Mouse (Mus musculus) hindbrain, embryonic 11.5 days (tissue): ENCODE measurements at regions not wholly inside any gene's neighbourhood (a gene's known extent, or its start where the extent isn't known, plus 50 kb on each side); places are given as distances from the start of the nearest gene placed in this dataset.

ENCODE experiments used
- ATAC-seq: fragments of 200-750 bp; cut with Nextera tagmentation; 2 replicates; pipeline ENCODE4 v1.8.0; 2017; ENCODE audit warnings: mild to moderate bottlenecking, moderate TSS enrichment, moderate library complexity; ENCODE audit not compliant: low FRiP score
- DNase-seq: peaks from one replicate; pipeline ENCODE4 v3.0.0-alpha.2; 2015; ENCODE audit warnings: low spot score
- H3K27ac ChIP-seq: fragments of 300-500 bp; sonication (generic); 2 replicates; pipeline ENCODE4 v1.5.1; 2014; ENCODE audit warnings: mild to moderate bottlenecking, low read depth, low read length
- H3K27me3 ChIP-seq: fragments of 300-500 bp; sonication (generic); 2 replicates; pipeline ENCODE4 v1.6.1; 2014; ENCODE audit warnings: mild to moderate bottlenecking, low read length, moderate library complexity, mixed read lengths; ENCODE audit not compliant: control insufficient read depth, insufficient read depth
- H3K36me3 ChIP-seq: fragments of 300-500 bp; sonication (generic); 2 replicates; pipeline ENCODE4 v1.6.1; 2014; ENCODE audit warnings: mild to moderate bottlenecking, low read length, moderate library complexity, mixed read lengths; ENCODE audit not compliant: control insufficient read depth, insufficient read depth
- H3K4me1 ChIP-seq: fragments of 300-500 bp; sonication (generic); replicated peaks from 2 replicates; pipeline ENCODE4 v1.6.1; 2014; ENCODE audit warnings: low read length, mixed read lengths; ENCODE audit not compliant: control insufficient read depth, insufficient read depth
- H3K4me2 ChIP-seq: fragments of 300-500 bp; sonication (generic); replicated peaks from 2 replicates; pipeline ENCODE4 v1.6.1; 2014; ENCODE audit warnings: mild to moderate bottlenecking, low read depth, low read length
- H3K4me3 ChIP-seq: fragments of 300-500 bp; sonication (generic); 2 replicates; pipeline ENCODE4 v1.5.1; 2014; ENCODE audit warnings: low read depth, low read length
- H3K9ac ChIP-seq: fragments of 300-500 bp; sonication (generic); 2 replicates; pipeline ENCODE4 v1.6.1; 2014; ENCODE audit warnings: low read depth, low read length
- H3K9me3 ChIP-seq: fragments of 300-500 bp; sonication (generic); 2 replicates; pipeline ENCODE4 v1.6.1; 2016; ENCODE audit warnings: low read length; ENCODE audit not compliant: control insufficient read depth
- WGBS: fragments of 180-500 bp; shearing (Covaris S2); extraction: QIAGEN DNeasy Blood & Tissue Kit; methylation state at CpG from one replicate; pipeline ENCODE4 v1.1.7; 2014; 5-methylcytosine and 5-hydroxymethylcytosine counted together

GRCm38 (mm10) chr6:93395952-93396351, 452.7 kb upstream of the Adamts9 start:
- H3K27me3 ChIP-seq: no peaks in the 10 kb centered on the region
- no peak overlapping the region for H3K27ac ChIP-seq
- DNase-seq (no peak), ATAC-seq (no peak)
- no peak overlapping the region for H3K4me2 ChIP-seq
- no peaks in the 10 kb centered on the region for H3K4me1 ChIP-seq
- H3K9ac ChIP-seq: no peak overlapping the region
- no peaks in the 10 kb centered on the region for H3K36me3 ChIP-seq
- H3K9me3 ChIP-seq: no peaks in the 10 kb centered on the region
- WGBS: 83% methylated on average over 7 of the region's 7 CpGs
- H3K4me3 ChIP-seq: no peak overlapping the region

- no peak for DNase-seq
- H3K4me3 ChIP-seq: no peak overlapping the region
- no peaks in the 10 kb centered on the region for H3K4me1 ChIP-seq
These were observed 452.0 kb upstream of the Adamts9 start for GRCm38 (mm10) chr6:93395296-93395695.

GRCm38 (mm10) chr6:93393551-93393950, 450.3 kb upstream of the Adamts9 start:
- H3K9ac ChIP-seq: no peak overlapping the region
- H3K4me2 ChIP-seq: no peak overlapping the region
- DNase-seq (no peak), ATAC-seq (no peak)
- no peaks in the 10 kb centered on the region for H3K27me3 ChIP-seq
- no peaks in the 10 kb centered on the region for H3K9me3 ChIP-seq
- no peaks in the 10 kb centered on the region for H3K36me3 ChIP-seq
- H3K4me3 ChIP-seq: no peak overlapping the region
- no peak overlapping the region for H3K27ac ChIP-seq
- 92% methylated on average over 5 of the region's 5 CpGs for WGBS
- H3K4me1 ChIP-seq: no peaks in the 10 kb centered on the region

More at GRCm38 (mm10) chr6:93395296-93395695, 452.0 kb upstream of the Adamts9 start:
- 78% methylated on average over 6 of the region's 6 CpGs for WGBS
- no peak overlapping the region for H3K27ac ChIP-seq
- H3K4me2 ChIP-seq: no peak overlapping the region
- no peaks in the 10 kb centered on the region for H3K27me3 ChIP-seq
- no peaks in the 10 kb centered on the region for H3K9me3 ChIP-seq
- H3K9ac ChIP-seq: no peak overlapping the region
- no peaks in the 10 kb centered on the region for H3K36me3 ChIP-seq
- no peak for ATAC-seq

- Histone ChIP-seq H3K9me3 (no peaks in the 10 kb centered on the region), H3K27me3 (no peaks in the 10 kb centered on the region), H3K27ac (no peak overlapping the region), H3K4me1 (no peaks in the 10 kb centered on the region), H3K9ac (no peak overlapping the region), H3K4me3 (no peak overlapping the region), H3K36me3 (no peaks in the 10 kb centered on the region), H3K4me2 (no peak overlapping the region)
- DNase-seq (no peak), ATAC-seq (no peak)
- WGBS: 90% methylated on average over 6 of the region's 6 CpGs
These were observed 449.1 kb upstream of the Adamts9 start for GRCm38 (mm10) chr6:93392402-93392801.

GRCm38 (mm10) chr6:93391166-93391565, 447.9 kb upstream of the Adamts9 start:
- Histone ChIP-seq H3K9me3 (no peaks in the 10 kb centered on the region), H3K27me3 (no peaks in the 10 kb centered on the region), H3K4me2 (no peak overlapping the region), H3K4me3 (no peak overlapping the region), H3K4me1 (no peaks in the 10 kb centered on the region), H3K36me3 (no peaks in the 10 kb centered on the region), H3K9ac (no peak overlapping the region), H3K27ac (no peak overlapping the region)
- no peak for ATAC-seq
- DNase-seq: no peak
- 85% methylated on average over 5 of the region's 5 CpGs for WGBS

GRCm38 (mm10) chr6:93371341-93371740, 428.0 kb upstream of the Adamts9 start:
- no peaks in the 10 kb centered on the region for H3K27me3 ChIP-seq
- H3K4me1 ChIP-seq: no peaks in the 10 kb centered on the region
- H3K27ac ChIP-seq: no peak overlapping the region
- no peak for DNase-seq
- H3K9ac ChIP-seq: no peak overlapping the region
- 91% methylated on average over 6 of the region's 6 CpGs for WGBS
- no peak overlapping the region for H3K4me2 ChIP-seq
- no peaks in the 10 kb centered on the region for H3K9me3 ChIP-seq
- no peak for ATAC-seq
- H3K36me3 ChIP-seq: no peaks in the 10 kb centered on the region
- H3K4me3 ChIP-seq: no peak overlapping the region

- Histone ChIP-seq H3K36me3 (no peaks in the 10 kb centered on the region), H3K27me3 (no peaks in the 10 kb centered on the region), H3K4me2 (no peak overlapping the region), H3K4me3 (no peak overlapping the region), H3K9me3 (no peaks in the 10 kb centered on the region), H3K27ac (no peak overlapping the region), H3K9ac (no peak overlapping the region), H3K4me1 (no peaks in the 10 kb centered on the region)
- WGBS: 69% methylated on average over 4 of the region's 4 CpGs
- ATAC-seq (no peak), DNase-seq (no peak)
These were observed 420.6 kb upstream of the Adamts9 start for GRCm38 (mm10) chr6:93363846-93364245.

- DNase-seq (no peak), ATAC-seq (no peak)
- H3K4me3 ChIP-seq: no peak overlapping the region
- no peak overlapping the region for H3K4me2 ChIP-seq
- H3K4me1 ChIP-seq: no peaks in the 10 kb centered on the region
- no peaks in the 10 kb centered on the region for H3K36me3 ChIP-seq
- no peaks in the 10 kb centered on the region for H3K27me3 ChIP-seq
- WGBS: 81% methylated on average over 12 of the region's 12 CpGs
- H3K9ac ChIP-seq: no peak overlapping the region
- H3K9me3 ChIP-seq: no peaks in the 10 kb centered on the region
- no peak overlapping the region for H3K27ac ChIP-seq
These were observed 410.2 kb upstream of the Adamts9 start for GRCm38 (mm10) chr6:93353353-93354125.

- Histone ChIP-seq H3K27me3 (no peaks in the 10 kb centered on the region), H3K36me3 (no peaks in the 10 kb centered on the region), H3K4me2 (no peak overlapping the region), H3K27ac (no peak overlapping the region), H3K9me3 (no peaks in the 10 kb centered on the region), H3K4me1 (no peaks in the 10 kb centered on the region), H3K9ac (no peak overlapping the region), H3K4me3 (no peak overlapping the region)
- DNase-seq (no peak), ATAC-seq (no peak)
- WGBS: 62% methylated on average over 7 of the region's 7 CpGs
These were observed 406.8 kb upstream of the Adamts9 start for GRCm38 (mm10) chr6:93349936-93350700.
